Mouse (Mus musculus) erythroblast, embryonic 14.5 days (primary cell): ENCODE data around the gene Rasl11b.

Experiments
- GATA1 ChIP-seq: IDR thresholded peaks from 2 replicates; pipeline ENCODE4 v1.6.1; 2012; ENCODE audit warnings: low read length, inconsistent platforms, mixed read lengths
- TAL1 ChIP-seq: IDR thresholded peaks from 3 replicates; pipeline ENCODE4 v1.6.1; 2012; ENCODE audit warnings: low read length, inconsistent platforms, mixed read lengths

GRCm38 (mm10) chr5:74222626-74223025, 27.5 kb downstream of the Rasl11b start:
- TF ChIP-seq GATA1 (no peak), TAL1 (no peak)
